Mouse (Mus musculus) urinary bladder, postnatal 0 days (tissue): ENCODE results near the gene Pam16. TPM values are rescaled to one million over a fixed set of nuclear protein-coding genes. Genes with fewer than 3 reads are reported as not detected.

Experiments
- polyA plus RNA-seq: library from polyadenylated mRNA; unstranded; fragments of >200 nt; fragmentation: Nextera tagmentation; extraction: Ambion mirVana; gene quantifications from 2 replicates; pipeline ENCODE4 v1.2.1, GENCODE M21; 2015

Gene Pam16
- polyA plus RNA-seq: 78.4 TPM in 2 replicates

GRCm38 (mm10) chr16:4624481-4625110 lies at the start of gene Pam16:
TSS of gene Pam16 (minus strand) at chr16:4624988.

GRCm38 (mm10) chr16:4639831-4640237 lies 15.0 kb upstream of the Pam16 start, which contains the start of the genes Vasn and Dnaja3:
TSS of gene Vasn (plus strand) at chr16:4639941.
TSS of gene Dnaja3 (plus strand) at chr16:4639989.

DNA sequence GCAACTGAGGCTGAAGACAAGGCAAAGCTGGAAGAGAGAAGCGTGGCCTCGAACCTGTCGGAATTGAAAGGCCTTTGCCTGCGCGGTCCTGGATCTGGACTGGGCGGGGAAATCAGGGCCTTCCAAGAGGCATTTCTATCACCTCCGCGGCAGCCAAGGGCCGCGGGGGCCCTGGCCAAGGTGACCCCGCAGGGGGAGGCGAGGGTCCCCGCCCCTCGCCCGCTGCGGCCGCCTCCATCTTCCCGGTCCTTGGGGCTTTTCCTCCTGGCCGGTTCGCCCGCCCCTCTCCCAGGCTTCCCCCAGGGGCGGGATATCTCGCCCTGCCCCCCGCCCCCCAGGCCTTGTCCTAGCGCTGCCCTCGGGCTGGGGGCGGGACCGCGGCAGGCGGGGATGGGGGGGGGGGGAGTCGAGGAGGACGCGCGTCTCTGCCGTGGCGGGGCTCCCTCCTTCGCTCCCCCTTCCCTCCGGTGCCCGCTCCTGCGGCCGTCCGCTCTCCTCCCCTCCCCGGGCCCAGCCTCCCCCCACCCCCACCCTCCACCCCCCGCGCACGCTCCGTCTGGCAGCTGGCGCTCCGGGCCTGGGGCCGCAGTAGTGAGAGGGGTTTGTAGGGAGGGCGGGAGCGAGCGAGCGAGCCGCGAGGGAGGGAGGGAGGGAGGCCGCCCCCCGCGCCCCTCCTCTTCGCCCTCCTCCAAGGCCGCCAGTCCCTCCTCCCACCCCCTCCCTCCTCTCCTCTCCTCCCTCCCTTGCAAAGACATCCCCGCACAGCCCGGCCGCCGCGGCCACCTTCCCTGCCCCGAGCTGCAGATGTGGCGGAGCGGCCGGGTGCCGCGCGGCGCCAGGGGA lies 30.6 kb downstream of the Pam16 start, which contains the start of gene Glis2:
Glis2 (plus strand) TSS at position 743 of the 843 bp plus-strand sequence.

Other genes with a start within 250 kb of the Pam16 start
- 1.7 and 1.8 TPM in 2 replicates for gene Adcy9, start 204.5 kb downstream of the Pam16 start, polyA plus RNA-seq
- 8.3 and 10.1 TPM in 2 replicates for gene Srl, start 83.2 kb downstream of the Pam16 start, polyA plus RNA-seq
- gene Tfap4, start 65.1 kb downstream of the Pam16 start, polyA plus RNA-seq: 6.5 and 6.8 TPM in 2 replicates
- 17.3 and 27.7 TPM in 2 replicates for gene Glis2, start 30.3 kb downstream of the Pam16 start, polyA plus RNA-seq
- 10.8 and 12.9 TPM in 2 replicates for gene Vasn, start 15.0 kb upstream of the Pam16 start, polyA plus RNA-seq
- 39.2 and 42.6 TPM in 2 replicates for gene Dnaja3, start 15.0 kb upstream of the Pam16 start, polyA plus RNA-seq
- 7.2 and 9.6 TPM in 2 replicates for gene Coro7, start 54.8 kb upstream of the Pam16 start, polyA plus RNA-seq
- 10.9 and 11.2 TPM in 2 replicates for gene Nmral1, start 94.4 kb upstream of the Pam16 start, polyA plus RNA-seq
- 48.5 and 51.6 TPM in 2 replicates for gene Hmox2, start 101.4 kb upstream of the Pam16 start, polyA plus RNA-seq
- 30.5 and 33.2 TPM in 2 replicates for gene Cdip1, start 165.3 kb upstream of the Pam16 start, polyA plus RNA-seq
- gene 4930562C15Rik, start 210.4 kb upstream of the Pam16 start, polyA plus RNA-seq: 0.35 and 0.69 TPM in 2 replicates